26 mouse cellular contexts compared by ENCODE assay signal in the genomic region with DNA sequence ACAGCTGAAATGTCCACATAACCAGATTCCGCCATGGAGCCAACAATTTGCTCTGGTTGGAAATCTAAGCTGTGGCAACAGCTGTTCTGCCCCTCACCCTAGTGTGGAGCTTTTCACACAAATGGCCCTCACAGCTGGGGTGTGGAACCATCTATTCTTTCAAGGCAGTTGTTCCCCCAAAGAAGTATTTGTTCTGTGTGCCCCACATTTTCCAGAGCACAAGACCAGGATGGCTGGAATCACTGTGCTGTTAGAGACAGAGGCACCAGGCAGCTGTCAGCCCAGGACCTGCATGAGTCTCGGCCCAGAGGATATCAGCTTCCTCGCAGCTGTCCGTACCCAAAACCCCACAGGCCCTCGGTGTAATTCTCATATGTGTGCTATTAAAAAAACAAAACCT.
DNase-seq lines count a peak whose midpoint lies in the region; ATAC-seq lines count a peak whose summit lies in the region.
"Had no signal": no experiment of that assay in that cellular context is flagged by ENCODE, and none has a peak within 500 bp of the region (broad histone marks: within the 10 kb centered on the region; RNA-seq: fewer than 3 reads in every experiment).

No protein-coding gene starts in this region.

- no peak overlapping the region for H3K4me2 ChIP-seq in embryonic facial prominence, embryonic 12.5 days (replicated peaks)
- H3K4me2 ChIP-seq: heart, embryonic 13.5 days; hindbrain, embryonic 14.5 days; lung, embryonic 15.5 days; midbrain, embryonic 13.5 days had no signal

- ATAC-seq in embryonic facial prominence, embryonic 12.5 days (ENCODE audit: insufficient number of reproducible peaks, insufficient read depth, low FRiP score, low TSS enrichment), result peak; percentile 64; the same call in 1 of the 2 replicates
- ATAC-seq: forebrain, postnatal 0 days; intestine, postnatal 0 days; midbrain, embryonic 13.5 days had no signal

- no peak overlapping the region for H3K27ac ChIP-seq in embryonic facial prominence, embryonic 12.5 days
- no peak overlapping the region for H3K27ac ChIP-seq in embryonic facial prominence, embryonic 10.5 days (replicated peaks)
- H3K27ac ChIP-seq: forebrain, embryonic 10.5 days; heart, embryonic 13.5 days; hindbrain, embryonic 14.5 days; lung, embryonic 15.5 days; midbrain, embryonic 13.5 days; stomach, postnatal 0 days had no signal

- no peaks in the 10 kb centered on the region for H3K27me3 ChIP-seq in embryonic facial prominence, embryonic 12.5 days
- no peaks in the 10 kb centered on the region for H3K27me3 ChIP-seq in embryonic facial prominence, embryonic 10.5 days (replicated peaks; ENCODE audit: low read depth, poor library complexity, severe bottlenecking)
- H3K27me3 ChIP-seq: heart, embryonic 13.5 days; lung, embryonic 15.5 days; midbrain, embryonic 13.5 days had no signal

- H3K4me3 ChIP-seq in embryonic facial prominence, embryonic 12.5 days, result no peak overlapping the region
- no peak overlapping the region for H3K4me3 ChIP-seq in embryonic facial prominence, embryonic 10.5 days
- H3K4me3 ChIP-seq: forebrain, embryonic 10.5 days; heart, embryonic 13.5 days; lung, embryonic 15.5 days; midbrain, embryonic 13.5 days had no signal

- H3K9ac ChIP-seq in embryonic facial prominence, embryonic 12.5 days, result no peak overlapping the region
- H3K9ac ChIP-seq: forebrain, postnatal 0 days; heart, embryonic 13.5 days; hindbrain, embryonic 14.5 days; lung, embryonic 15.5 days; midbrain, embryonic 13.5 days had no signal

- DNase-seq in embryonic facial prominence, embryonic 10.5 days (ENCODE audit: low spot score), result no peak
- DNase-seq in layer of hippocampus, adult 9-11 months, result peak; percentile 19
- no peak for DNase-seq in layer of hippocampus, postnatal 10 days (ENCODE audit: low spot score in 2 of 2)
- DNase-seq in forelimb bud, embryonic 11.5 days (ENCODE audit: low read depth, low spot score), result peak; percentile 24
- DNase-seq in mesoderm, embryonic 11.5 days (ENCODE audit: low read depth, low spot score), result peak; percentile 35
- no peak for DNase-seq in cerebellum, postnatal 36 days
- DNase-seq in ovary, postnatal 10 days (ENCODE audit: low spot score), result no peak
- DNase-seq: adrenal gland, postnatal 25 days; cerebellum, adult 18-20 months; cerebellum, postnatal 10 days; forebrain, postnatal 0 days; heart, postnatal 10 days; kidney, adult 9 months; kidney, postnatal 10 days; right cerebral cortex, adult 18-20 months; thymus, adult 18-20 months; thymus, postnatal 25 days had no signal

- 66% methylated on average over 5 of the region's 5 CpGs for WGBS in embryonic facial prominence, embryonic 12.5 days
- WGBS in embryonic facial prominence, embryonic 10.5 days, result 74% methylated on average over 5 of the region's 5 CpGs

- no peaks in the 10 kb centered on the region for H3K36me3 ChIP-seq in embryonic facial prominence, embryonic 12.5 days
- H3K36me3 ChIP-seq in embryonic facial prominence, embryonic 10.5 days (replicated peaks), result no peaks in the 10 kb centered on the region
- H3K36me3 ChIP-seq: forebrain, embryonic 10.5 days; G1E; heart, embryonic 13.5 days; lung, embryonic 15.5 days; midbrain, embryonic 13.5 days had no signal

- no peaks in the 10 kb centered on the region for H3K4me1 ChIP-seq in embryonic facial prominence, embryonic 12.5 days
- H3K4me1 ChIP-seq in embryonic facial prominence, embryonic 10.5 days, result 0 out of 2 replicates have a peak, but pooled peaks cover 3% of the 10 kb centered on the region
- H3K4me1 ChIP-seq: heart, embryonic 13.5 days; lung, embryonic 15.5 days; midbrain, embryonic 13.5 days had no signal

- H3K9me3 ChIP-seq in embryonic facial prominence, embryonic 12.5 days, result no peaks in the 10 kb centered on the region
- no peaks in the 10 kb centered on the region for H3K9me3 ChIP-seq in embryonic facial prominence, embryonic 10.5 days
- H3K9me3 ChIP-seq: forebrain, embryonic 10.5 days; G1E; heart, embryonic 13.5 days; lung, embryonic 15.5 days; midbrain, embryonic 13.5 days had no signal

Comparison
In these comparisons a context has a peak if more than half of its experiments do, and no peak if none do; other contexts are left out.
1. DNase-seq: peak in layer of hippocampus, adult 9-11 months (single experiment), forelimb bud, embryonic 11.5 days (single experiment) and mesoderm, embryonic 11.5 days (single experiment); none in embryonic facial prominence, embryonic 10.5 days (single experiment), layer of hippocampus, postnatal 10 days (0 of 2), cerebellum, postnatal 36 days (0 of 2) and ovary, postnatal 10 days (single experiment).